13 mouse cellular contexts compared by ENCODE assay signal in genomic region chr5:114464561-114464960, GRCm38 (mm10).
"Had no signal": no experiment of that assay in that cellular context is flagged by ENCODE, and none has a peak within 500 bp of the region (broad histone marks: within the 10 kb centered on the region; RNA-seq: fewer than 3 reads in every experiment).

No protein-coding gene starts in this region.

- H3K9me3 ChIP-seq: liver, embryonic 15.5 days; megakaryocyte, embryonic 14.5 days; midbrain, embryonic 13.5 days; neural tube, embryonic 12.5 days had no signal

- H3K27me3 ChIP-seq: neural tube, embryonic 12.5 days had no signal

- DNase-seq: kidney, adult 8-10 months; kidney, postnatal 25 days; left cerebral cortex, postnatal 4 days; lung, adult 2 months; lung, postnatal 14 days; thymus, postnatal 4 days had no signal

- H3K4me3 ChIP-seq: liver, embryonic 15.5 days; megakaryocyte, embryonic 14.5 days; midbrain, embryonic 13.5 days; neural tube, embryonic 12.5 days had no signal

- ATAC-seq: midbrain, embryonic 13.5 days had no signal

- H3K36me3 ChIP-seq: liver, embryonic 15.5 days; midbrain, embryonic 13.5 days; neural tube, embryonic 12.5 days had no signal

- H3K27ac ChIP-seq: liver, embryonic 15.5 days; macrophage; midbrain, embryonic 13.5 days; neural tube, embryonic 12.5 days; stomach, postnatal 0 days had no signal

- H3K4me2 ChIP-seq: liver, embryonic 11.5 days; liver, embryonic 15.5 days; midbrain, embryonic 13.5 days; neural tube, embryonic 12.5 days had no signal

- H3K9ac ChIP-seq: liver, embryonic 15.5 days; midbrain, embryonic 13.5 days; neural tube, embryonic 12.5 days had no signal
